In the genomic region with DNA sequence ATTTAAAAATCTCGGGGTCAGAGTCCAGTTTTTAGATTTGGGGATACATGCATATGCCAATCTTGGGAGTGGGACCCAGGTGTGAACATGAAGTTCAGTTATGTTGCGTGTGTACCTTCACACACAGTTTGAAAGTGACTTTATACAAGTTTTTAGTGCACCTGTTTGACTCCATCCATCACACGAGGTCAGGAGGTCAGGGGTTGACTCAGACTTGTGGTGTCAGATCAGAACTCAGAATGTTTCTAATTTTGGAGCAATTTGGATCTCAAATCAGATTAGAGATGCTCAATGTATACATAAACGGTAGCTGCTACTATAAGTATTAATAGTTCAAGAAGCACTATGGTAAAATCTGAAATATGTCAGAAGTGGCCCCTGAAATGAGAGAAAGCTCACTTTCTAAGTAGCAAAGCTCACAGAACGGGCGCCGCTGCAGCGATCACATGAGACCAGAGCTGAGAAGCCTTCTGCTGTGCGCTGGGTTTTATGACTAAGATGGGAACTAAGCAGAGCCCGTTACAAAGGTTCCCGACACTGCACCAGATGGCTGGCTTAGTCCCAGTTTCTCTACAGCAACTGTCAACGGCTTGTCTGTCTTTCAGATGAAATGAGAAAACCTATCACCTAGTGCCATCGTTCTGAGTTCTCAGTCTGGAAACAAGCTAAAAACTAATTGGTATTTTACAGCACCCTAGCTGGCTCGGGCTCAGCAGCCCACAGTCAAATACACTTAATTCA, we compare ENCODE assay signal across 15 mouse cellular contexts. TPM values are rescaled to one million over a fixed set of nuclear protein-coding genes. Genes with fewer than 3 reads are reported as not detected.
DNase-seq lines count a peak whose midpoint lies in the region; ATAC-seq lines count a peak whose summit lies in the region.
"Had no signal": no experiment of that assay in that cellular context is flagged by ENCODE, and none has a peak within 500 bp of the region (broad histone marks: within the 10 kb centered on the region; RNA-seq: fewer than 3 reads in every experiment).

No protein-coding gene starts in this region.

- no peaks in the 10 kb centered on the region for H3K9me3 ChIP-seq in embryonic facial prominence, embryonic 14.5 days (ENCODE audit: control insufficient read depth, low read length)
- H3K9me3 ChIP-seq in embryonic facial prominence, embryonic 10.5 days, result no peaks in the 10 kb centered on the region
- H3K9me3 ChIP-seq: heart, embryonic 10.5 days; liver, embryonic 13.5 days had no signal

- 74% methylated on average over 14 of the region's 14 CpGs for WGBS in embryonic facial prominence, embryonic 14.5 days
- WGBS in embryonic facial prominence, embryonic 10.5 days, result 85% methylated on average over 14 of the region's 14 CpGs

- no peak for ATAC-seq in embryonic facial prominence, embryonic 14.5 days (ENCODE audit: low read depth)

- peak; percentile 19 for DNase-seq in embryonic facial prominence, embryonic 14.5 days (ENCODE audit: low spot score)
- DNase-seq in embryonic facial prominence, embryonic 10.5 days (ENCODE audit: low spot score), result no peak
- DNase-seq in left cerebral cortex, postnatal 14 days (ENCODE audit: low spot score in 2 of 2), result peak; percentile 29
- no peak for DNase-seq in left cerebral cortex, postnatal 4 days
- peak; percentile 62 for DNase-seq in adipocyte (ENCODE audit: low spot score)
- peak; percentile 31 to 63 for DNase-seq in layer of hippocampus, postnatal 14 days (ENCODE audit: low spot score in 2 of 2)
- no peak for DNase-seq in natural killer cell, adult 2 months (ENCODE audit: low spot score in 2 of 2)
- DNase-seq in thymus, postnatal 4 days, result no peak
- DNase-seq: adrenal gland, postnatal 10 days; gastrocnemius, postnatal 10 days; kidney, adult 9 months; liver, embryonic 13.5 days; lung, postnatal 10 days; thymus, adult 2 months had no signal

- no peak overlapping the region for H3K4me3 ChIP-seq in embryonic facial prominence, embryonic 14.5 days (ENCODE audit: low read depth, low read length)
- no peak overlapping the region for H3K4me3 ChIP-seq in embryonic facial prominence, embryonic 10.5 days
- H3K4me3 ChIP-seq: heart, embryonic 10.5 days; liver, embryonic 13.5 days had no signal

- H3K9ac ChIP-seq in embryonic facial prominence, embryonic 14.5 days (ENCODE audit: low read depth, low read length), result no peak overlapping the region
- H3K9ac ChIP-seq: liver, embryonic 13.5 days had no signal

- H3K27me3 ChIP-seq in embryonic facial prominence, embryonic 14.5 days (replicated peaks; ENCODE audit: control insufficient read depth, insufficient read depth, low read length), result no peaks in the 10 kb centered on the region
- H3K27me3 ChIP-seq in embryonic facial prominence, embryonic 10.5 days (replicated peaks; ENCODE audit: low read depth, poor library complexity, severe bottlenecking), result no peaks in the 10 kb centered on the region
- H3K27me3 ChIP-seq: liver, embryonic 13.5 days had no signal

- intact Hi-C loops in left cerebral cortex, postnatal 14 days (cut with DNase I), result loop anchor here (5.0 kb wide), 1 partner anchor 67 kb away; no protein-coding TSS in a partner anchor
- intact Hi-C loops in left cerebral cortex, postnatal 4 days (cut with DNase I), result no loop called here

- no peak overlapping the region for H3K4me2 ChIP-seq in embryonic facial prominence, embryonic 14.5 days (ENCODE audit: low read depth, low read length)
- H3K4me2 ChIP-seq: liver, embryonic 13.5 days had no signal

- H3K4me1 ChIP-seq in embryonic facial prominence, embryonic 14.5 days (ENCODE audit: control insufficient read depth, insufficient read depth, low read length), result no peaks in the 10 kb centered on the region
- no peaks in the 10 kb centered on the region for H3K4me1 ChIP-seq in embryonic facial prominence, embryonic 10.5 days
- H3K4me1 ChIP-seq: heart, embryonic 10.5 days had no signal

- H3K27ac ChIP-seq in embryonic facial prominence, embryonic 14.5 days (replicated peaks; ENCODE audit: low read depth, low read length), result no peak overlapping the region
- H3K27ac ChIP-seq in embryonic facial prominence, embryonic 10.5 days (replicated peaks), result no peak overlapping the region
- H3K27ac ChIP-seq: heart, embryonic 10.5 days; liver, embryonic 13.5 days had no signal

- peaks cover 21% of the 10 kb centered on the region for H3K36me3 ChIP-seq in embryonic facial prominence, embryonic 14.5 days (ENCODE audit: control insufficient read depth, insufficient read depth, low read length)
- H3K36me3 ChIP-seq in embryonic facial prominence, embryonic 10.5 days (replicated peaks), result peaks cover 24% of the 10 kb centered on the region

RNA-seq across cellular contexts. Expression of a gene that starts 18.4 kb away (rescaled TPM):
- 39.5 and 41.7 TPM in 2 replicates for polyA plus RNA-seq in embryonic facial prominence, embryonic 14.5 days (2014; fragmentation: Nextera tagmentation; extraction: Ambion mirVana)
- 25.6 and 28.5 TPM in 2 replicates for polyA plus RNA-seq in embryonic facial prominence, embryonic 10.5 days (2016; fragmentation: Nextera tagmentation; extraction: Ambion mirVana)
- total RNA-seq in left cerebral cortex, postnatal 14 days (2021), result 100 to 1,000 TPM; 104 to 110 TPM
- total RNA-seq in left cerebral cortex, postnatal 4 days (2021), result 10 to 100 TPM; 76.3 to 77.4 TPM
- 100 to 1,000 TPM; 126 to 142 TPM for total RNA-seq in layer of hippocampus, postnatal 14 days (2021)

RNA-seq across cellular contexts. Expression of a gene that starts 32.3 kb away (rescaled TPM):
- 51.0 and 55.9 TPM in 2 replicates for polyA plus RNA-seq in embryonic facial prominence, embryonic 14.5 days (2014; fragmentation: Nextera tagmentation; extraction: Ambion mirVana)
- 29.9 and 32.7 TPM in 2 replicates for polyA plus RNA-seq in embryonic facial prominence, embryonic 10.5 days (2016; fragmentation: Nextera tagmentation; extraction: Ambion mirVana)
- total RNA-seq in left cerebral cortex, postnatal 14 days (2021), result 10 to 100 TPM; 62.0 to 62.6 TPM
- total RNA-seq in left cerebral cortex, postnatal 4 days (2021), result 10 to 100 TPM; 88.8 to 89.4 TPM
- 10 to 100 TPM; 82.4 to 87.0 TPM for total RNA-seq in layer of hippocampus, postnatal 14 days (2021)

RNA-seq across cellular contexts. Expression of a gene that starts 39.7 kb away (rescaled TPM):
- 2.4 and 4.5 TPM in 2 replicates for polyA plus RNA-seq in embryonic facial prominence, embryonic 14.5 days (2014; fragmentation: Nextera tagmentation; extraction: Ambion mirVana)
- polyA plus RNA-seq in embryonic facial prominence, embryonic 10.5 days (2016; fragmentation: Nextera tagmentation; extraction: Ambion mirVana), result 4.2 and 4.6 TPM in 2 replicates
- total RNA-seq in left cerebral cortex, postnatal 14 days (2021), result 1 to 10 TPM; 5.5 to 6.7 TPM
- total RNA-seq in left cerebral cortex, postnatal 4 days (2021), result 1 to 10 TPM; 1.8 to 2.8 TPM
- 1 to 10 TPM; 5.0 to 6.5 TPM for total RNA-seq in layer of hippocampus, postnatal 14 days (2021)

Comparison
In these comparisons a context has a peak if more than half of its experiments do, and no peak if none do; other contexts are left out.
1. DNase-seq: peak in embryonic facial prominence, embryonic 14.5 days (single experiment), left cerebral cortex, postnatal 14 days (2 of 2), adipocyte (single experiment) and layer of hippocampus, postnatal 14 days (2 of 2); none in embryonic facial prominence, embryonic 10.5 days (single experiment), left cerebral cortex, postnatal 4 days (single experiment), natural killer cell, adult 2 months (0 of 2) and thymus, postnatal 4 days (single experiment).